Mouse (Mus musculus) liver, adult 2 months (tissue): ENCODE measurements around the gene Tysnd1. TPM values are rescaled to one million over a fixed set of nuclear protein-coding genes. Genes with fewer than 3 reads are reported as not detected.

Source experiments
- DNase-seq: peaks from one replicate; pipeline ENCODE4 v3.0.0-alpha.2; 2011; ENCODE audit warnings: low read depth, low spot score; ENCODE audit errors: extremely low read depth
- H3K27ac ChIP-seq: fragments of 200-500 bp; replicated peaks from 2 replicates; pipeline ENCODE4 v1.5.1; 2012; ENCODE audit warnings: low read depth, mild to moderate bottlenecking, control low read depth, inconsistent platforms, low read length; ENCODE audit not compliant: insufficient read depth
- H3K27me3 ChIP-seq: fragments of 200-500 bp; 2 replicates; pipeline ENCODE4 v1.6.1; 2012; ENCODE audit warnings: mild to moderate bottlenecking, moderate library complexity, low read length, inconsistent platforms; ENCODE audit not compliant: control insufficient read depth, insufficient read depth
- H3K36me3 ChIP-seq: fragments of 200-500 bp; 2 replicates; pipeline ENCODE4 v1.6.1; 2012; ENCODE audit warnings: low read length, inconsistent platforms; ENCODE audit not compliant: control insufficient read depth, insufficient read depth
- H3K4me1 ChIP-seq: fragments of 200-500 bp; 2 replicates; pipeline ENCODE4 v1.6.1; 2011; ENCODE audit warnings: low read length; ENCODE audit not compliant: control insufficient read depth, insufficient read depth
- H3K4me3 ChIP-seq: fragments of 200-500 bp; 2 replicates; pipeline ENCODE4 v1.5.1; 2011; ENCODE audit warnings: low read depth, mild to moderate bottlenecking, control low read depth, low read length, moderate library complexity; ENCODE audit not compliant: insufficient read depth
- H3K79me2 ChIP-seq: fragments of 200-500 bp; 2 replicates; pipeline ENCODE4 v1.6.1; 2012; ENCODE audit warnings: inconsistent platforms, mild to moderate bottlenecking, low read length, moderate library complexity; ENCODE audit not compliant: control insufficient read depth, insufficient read depth
- H3K9ac ChIP-seq: fragments of 200-500 bp; 2 replicates; pipeline ENCODE4 v1.6.1; 2012; ENCODE audit warnings: low read depth, mild to moderate bottlenecking, control low read depth, inconsistent platforms, low read length
- CTCF ChIP-seq: fragments of 200-500 bp; IDR thresholded peaks from 2 replicates; pipeline ENCODE4 v1.5.1; 2011; ENCODE audit warnings: low read depth, low read length, control low read depth
- POLR2A ChIP-seq: fragments of 200-500 bp; IDR thresholded peaks from 2 replicates; pipeline ENCODE4 v1.6.1; 2011; ENCODE audit warnings: low read length, control low read depth; ENCODE audit not compliant: insufficient read depth; ENCODE audit errors: extremely low read depth
- WGBS: fragments of 180-500 bp; shearing (Covaris S2); methylation state at CpG from one replicate; pipeline ENCODE4 v1.1.7; 2018; 5-methylcytosine and 5-hydroxymethylcytosine counted together
- polyA plus RNA-seq: library from polyadenylated mRNA; depleted of rRNA; stranded (reverse); fragments of >200 nt; gene quantifications from 2 replicates; pipeline ENCODE4 v1.2.3, GENCODE M21; 2012
- total RNA-seq: library from RNA; depleted of rRNA; stranded (reverse); fragments of >200 nt; gene quantifications from 2 replicates; pipeline ENCODE4 v1.2.3, GENCODE M21; 2014

Gene Tysnd1
- total and polyA plus RNA-seq, 2 experiments: 26.8 to 111 TPM

GRCm38 (mm10) chr10:61695703-61696559, 617 bp downstream of the Tysnd1 start:
- Histone ChIP-seq H3K79me2 (peaks cover 15% of the 10 kb centered on the region), H3K4me1 (peaks cover 6% of the 10 kb centered on the region), H3K9ac (peak overlapping the region; percentile 97), H3K27me3 (no peaks in the 10 kb centered on the region), H3K27ac (peak overlapping the region; percentile 86), H3K36me3 (peaks cover 14% of the 10 kb centered on the region; the same call in 1 of the 2 replicates), H3K4me3 (peak overlapping the region; percentile 88)
- TF ChIP-seq CTCF: no peak
- TF ChIP-seq POLR2A: no peak
- under 1% methylated on average over 107 of the region's 111 CpGs for WGBS
- no peak for DNase-seq

- H3K79me2 ChIP-seq: peaks cover 15% of the 10 kb centered on the region
- H3K27ac ChIP-seq: peak overlapping the region; percentile 86
- TF ChIP-seq POLR2A (no peak), CTCF (no peak)
- peaks cover 6% of the 10 kb centered on the region for H3K4me1 ChIP-seq
- 5% methylated on average over 19 of the region's 19 CpGs for WGBS
- H3K9ac ChIP-seq: peak overlapping the region; percentile 97
- DNase-seq: no peak
- H3K27me3 ChIP-seq: no peaks in the 10 kb centered on the region
- H3K36me3 ChIP-seq: peaks cover 16% of the 10 kb centered on the region; the same call in 1 of the 2 replicates
- H3K4me3 ChIP-seq: peak overlapping the region; percentile 88
These were observed 1.2 kb downstream of the Tysnd1 start for GRCm38 (mm10) chr10:61696560-61696823.

- peak; percentile 94 for DNase-seq
- Histone ChIP-seq H3K27me3 (no peaks in the 10 kb centered on the region), H3K27ac (peak overlapping the region; percentile 86), H3K9ac (peak overlapping the region; percentile 97), H3K79me2 (peaks cover 15% of the 10 kb centered on the region), H3K36me3 (peaks cover 17% of the 10 kb centered on the region; the same call in 1 of the 2 replicates), H3K4me1 (peaks cover 6% of the 10 kb centered on the region), H3K4me3 (peak overlapping the region; percentile 88; the same call in 1 of the 2 replicates)
- WGBS: 21% methylated on average over 2 of the region's 2 CpGs
- TF ChIP-seq POLR2A (no peak), CTCF (no peak)
These were observed 1.7 kb downstream of the Tysnd1 start for GRCm38 (mm10) chr10:61697028-61697427.

- TF ChIP-seq CTCF: no peak
- TF ChIP-seq POLR2A: no peak
- no peaks in the 10 kb centered on the region for H3K79me2 ChIP-seq
- no peak for DNase-seq
- H3K27me3 ChIP-seq: no peaks in the 10 kb centered on the region
- no peak overlapping the region for H3K4me3 ChIP-seq
- H3K27ac ChIP-seq: no peak overlapping the region
- H3K9ac ChIP-seq: no peak overlapping the region
- H3K4me1 ChIP-seq: no peaks in the 10 kb centered on the region
- peaks cover 26% of the 10 kb centered on the region for H3K36me3 ChIP-seq
- 65% methylated on average over 4 of the region's 4 CpGs for WGBS
These were observed 9.3 kb downstream of the Tysnd1 start for GRCm38 (mm10) chr10:61704663-61705062.

GRCm38 (mm10) chr10:61706412-61707375, 11.4 kb downstream of the Tysnd1 start:
- H3K4me1 ChIP-seq: no peaks in the 10 kb centered on the region
- no peaks in the 10 kb centered on the region for H3K27me3 ChIP-seq
- TF ChIP-seq CTCF (no peak), POLR2A (no peak)
- no peak overlapping the region for H3K27ac ChIP-seq
- no peak overlapping the region for H3K4me3 ChIP-seq
- WGBS: 72% methylated on average over 6 of the region's 6 CpGs
- no peaks in the 10 kb centered on the region for H3K79me2 ChIP-seq
- H3K9ac ChIP-seq: no peak overlapping the region
- peaks cover 18% of the 10 kb centered on the region for H3K36me3 ChIP-seq
- no peak for DNase-seq
